Mouse (Mus musculus) adrenal gland, postnatal 4 days (tissue): ENCODE results near the gene Klhl40. TPM values are rescaled to one million over a fixed set of nuclear protein-coding genes. Genes with fewer than 3 reads are reported as not detected.

Source experiments
- DNase-seq, 2 experiments: peaks; one replicate each; pipeline ENCODE4 v3.0.0; 2021 to 2022; ENCODE audit warnings: low spot score in 2 of 2, mixed read lengths in 2 of 2
- total RNA-seq, 2 experiments: library from RNA; stranded (reverse); gene quantifications; 2 replicates each; pipeline ENCODE4 v1.2.3; 2021

Klhl40 gene
- total RNA-seq, 2 experiments from 2014 or later, result 1.9 to 3.8 TPM

GRCm38 (mm10) chr9:121823051-121823450 lies 45.6 kb downstream of the Klhl40 start:
- no peak for DNase-seq

GRCm38 (mm10) chr9:121823991-121824390 lies 46.6 kb downstream of the Klhl40 start:
- no peak for DNase-seq

GRCm38 (mm10) chr9:121826356-121826755 lies 48.9 kb downstream of the Klhl40 start:
- no peak for DNase-seq

- no peak for DNase-seq
These were observed 50.9 kb downstream of the Klhl40 start for GRCm38 (mm10) chr9:121828314-121828713.

GRCm38 (mm10) chr9:121829270-121829992 lies 52.0 kb downstream of the Klhl40 start:
- no peak for DNase-seq

GRCm38 (mm10) chr9:121830243-121830955 lies 53.0 kb downstream of the Klhl40 start:
- no peak for DNase-seq

- DNase-seq, result peak; percentile 59 to 69
These were observed 53.5 kb downstream of the Klhl40 start for GRCm38 (mm10) chr9:121830956-121831293.

Other genes with a start within 250 kb of the Klhl40 start
- under 1 TPM in 1 of 2 experiments, not detected in 1; 0.31 TPM for gene Lyzl4, start 135.5 kb upstream of the Klhl40 start, total RNA-seq
- 1 to 10 TPM in 1 of 2 experiments, under 1 TPM in 1; 0.64 to 1.7 TPM for gene Vipr1, start 134.9 kb upstream of the Klhl40 start, total RNA-seq
- gene Sec22c, start 72.1 kb upstream of the Klhl40 start, total RNA-seq, result 1 to 10 TPM; 6.0 to 8.8 TPM
- gene Ss18l2, start 67.3 kb upstream of the Klhl40 start, total RNA-seq, result 10 to 100 TPM; 52.6 to 52.8 TPM
- gene Nktr, start 58.4 kb upstream of the Klhl40 start, total RNA-seq, result 100 to 1,000 TPM; 102 to 124 TPM
- 10 to 100 TPM; 66.6 to 72.6 TPM for gene Zfp651, start 18.3 kb upstream of the Klhl40 start, total RNA-seq
- gene Hhatl, start 14.9 kb downstream of the Klhl40 start, total RNA-seq, result 1 to 10 TPM; 1.5 to 4.5 TPM
- 1 to 10 TPM; 1.8 to 2.8 TPM for gene Ccdc13, start 61.9 kb downstream of the Klhl40 start, total RNA-seq
- gene Higd1a, start 80.8 kb downstream of the Klhl40 start, total RNA-seq, result 10 to 100 TPM; 63.8 to 68.9 TPM
- gene Ackr2, start 120.7 kb downstream of the Klhl40 start, total RNA-seq, result 1 to 10 TPM in 1 of 2 experiments, under 1 TPM in 1; 0.90 to 1.6 TPM
- 10 to 100 TPM in 1 of 2 experiments, under 1 TPM in 1; 0.92 to 12.2 TPM for gene Cyp8b1, start 138.7 kb downstream of the Klhl40 start, total RNA-seq
- gene Fam198a, start 173.4 kb downstream of the Klhl40 start, total RNA-seq, result 1 to 10 TPM; 6.8 to 8.4 TPM
- gene Pomgnt2, start 219.5 kb downstream of the Klhl40 start, total RNA-seq, result 10 to 100 TPM; 15.6 to 19.9 TPM